Mouse (Mus musculus) liver, adult 2 months (tissue): ENCODE results near the gene Myrip.

Experiments used
- CTCF ChIP-seq: fragments of 200-500 bp; IDR thresholded peaks from 2 replicates; pipeline ENCODE4 v1.5.1; 2011; ENCODE audit warnings: low read depth, low read length, control low read depth
- POLR2A ChIP-seq: fragments of 200-500 bp; IDR thresholded peaks from 2 replicates; pipeline ENCODE4 v1.6.1; 2011; ENCODE audit warnings: low read length, control low read depth; ENCODE audit not compliant: insufficient read depth; ENCODE audit errors: extremely low read depth

DNA sequence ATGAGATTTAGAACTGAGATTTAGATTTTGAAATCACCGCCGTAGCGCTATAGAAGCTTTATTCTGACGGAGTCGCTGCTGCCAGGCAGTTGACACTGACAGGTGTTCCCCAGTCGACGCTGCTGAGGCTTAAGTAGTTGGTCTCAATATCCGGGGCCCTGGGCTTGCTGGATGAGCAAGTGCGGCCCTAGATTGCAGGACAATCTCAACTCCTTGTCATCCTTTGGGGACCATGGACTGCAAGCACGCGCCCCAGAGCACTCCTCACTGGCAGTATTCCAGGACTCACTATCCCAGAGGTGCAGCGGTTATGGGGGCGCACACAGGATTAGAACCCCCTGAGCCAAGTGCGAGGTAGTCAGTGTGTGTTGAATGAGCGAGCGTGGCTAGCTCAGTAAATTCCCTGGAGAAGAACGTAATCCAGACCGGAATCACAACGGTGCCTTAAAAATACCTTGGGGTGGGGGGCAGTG lies 1.7 kb downstream of the Myrip start:
- TF ChIP-seq CTCF = no peak
- no peak for TF ChIP-seq POLR2A
